Mouse (Mus musculus) small intestine, adult 2 months (tissue): ENCODE data around the gene Polr2e.

Experiments
- CTCF ChIP-seq: fragments of 200-500 bp; IDR thresholded peaks from 2 replicates; pipeline ENCODE4 v1.5.1; 2012; ENCODE audit warnings: low read depth, mild to moderate bottlenecking, control low read depth, inconsistent platforms, low read length, moderate library complexity, mixed read lengths; ENCODE audit not compliant: insufficient replicate concordance, insufficient read length; ENCODE audit errors: extremely low read depth
- POLR2A ChIP-seq: fragments of 200-500 bp; IDR thresholded peaks from 2 replicates; pipeline ENCODE4 v1.6.1; 2012; ENCODE audit warnings: low read depth, mild to moderate bottlenecking, control low read depth, inconsistent platforms, low read length, moderate library complexity

DNA sequence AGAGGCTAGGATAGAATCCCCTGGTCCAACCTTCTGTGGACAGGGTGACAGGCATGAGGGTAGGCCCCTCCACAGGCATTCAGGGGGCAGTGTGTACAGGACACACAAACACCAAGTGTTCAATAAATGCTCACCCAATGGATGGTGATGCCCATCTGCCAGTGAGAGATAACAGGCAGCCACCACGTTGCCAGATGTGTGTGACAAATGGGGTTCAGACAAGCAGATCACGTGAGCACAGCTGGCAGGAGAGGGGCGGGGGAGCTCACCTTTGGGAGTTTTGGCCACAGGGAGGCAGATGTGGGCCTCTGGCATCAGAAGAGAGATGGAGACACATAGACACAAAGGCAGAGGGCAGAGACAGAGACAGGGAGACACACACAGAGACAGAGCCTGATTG lies 41.5 kb upstream of the Polr2e start:
- TF ChIP-seq POLR2A, result no peak
- TF ChIP-seq CTCF, result no peak
